Mouse (Mus musculus): ENCODE results near the gene Nlrx1. TPM values are rescaled to one million over a fixed set of nuclear protein-coding genes. Genes with fewer than 3 reads are reported as not detected.

The Nlrx1 gene
- polyA plus RNA-seq, 1 experiment = 0.02 TPM

DNA sequence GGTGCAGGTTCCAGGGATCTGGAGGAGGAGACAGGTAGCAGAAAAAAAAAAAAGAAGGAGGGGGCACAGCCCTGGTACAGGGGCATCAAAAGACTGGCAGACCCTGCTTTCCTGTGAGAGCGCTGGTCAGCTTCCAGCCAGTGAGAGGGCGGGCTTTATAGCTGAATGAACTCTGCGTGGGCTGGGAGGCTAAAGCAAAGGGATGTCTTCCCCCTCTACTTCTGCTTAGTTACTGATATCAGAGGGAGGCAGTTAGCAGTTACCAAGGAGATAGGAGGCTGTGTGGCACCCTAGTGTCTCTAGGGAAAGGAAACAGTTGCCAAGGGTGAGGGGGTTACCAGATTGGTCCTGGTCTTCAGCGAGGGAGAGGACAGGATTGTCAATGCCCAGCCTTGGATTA, 18.0 kb downstream of the Nlrx1 start:
- no peak for TF ChIP-seq GATA1 (IDR thresholded peaks at IDR 0.05; ENCODE audit: low read length)

DNA sequence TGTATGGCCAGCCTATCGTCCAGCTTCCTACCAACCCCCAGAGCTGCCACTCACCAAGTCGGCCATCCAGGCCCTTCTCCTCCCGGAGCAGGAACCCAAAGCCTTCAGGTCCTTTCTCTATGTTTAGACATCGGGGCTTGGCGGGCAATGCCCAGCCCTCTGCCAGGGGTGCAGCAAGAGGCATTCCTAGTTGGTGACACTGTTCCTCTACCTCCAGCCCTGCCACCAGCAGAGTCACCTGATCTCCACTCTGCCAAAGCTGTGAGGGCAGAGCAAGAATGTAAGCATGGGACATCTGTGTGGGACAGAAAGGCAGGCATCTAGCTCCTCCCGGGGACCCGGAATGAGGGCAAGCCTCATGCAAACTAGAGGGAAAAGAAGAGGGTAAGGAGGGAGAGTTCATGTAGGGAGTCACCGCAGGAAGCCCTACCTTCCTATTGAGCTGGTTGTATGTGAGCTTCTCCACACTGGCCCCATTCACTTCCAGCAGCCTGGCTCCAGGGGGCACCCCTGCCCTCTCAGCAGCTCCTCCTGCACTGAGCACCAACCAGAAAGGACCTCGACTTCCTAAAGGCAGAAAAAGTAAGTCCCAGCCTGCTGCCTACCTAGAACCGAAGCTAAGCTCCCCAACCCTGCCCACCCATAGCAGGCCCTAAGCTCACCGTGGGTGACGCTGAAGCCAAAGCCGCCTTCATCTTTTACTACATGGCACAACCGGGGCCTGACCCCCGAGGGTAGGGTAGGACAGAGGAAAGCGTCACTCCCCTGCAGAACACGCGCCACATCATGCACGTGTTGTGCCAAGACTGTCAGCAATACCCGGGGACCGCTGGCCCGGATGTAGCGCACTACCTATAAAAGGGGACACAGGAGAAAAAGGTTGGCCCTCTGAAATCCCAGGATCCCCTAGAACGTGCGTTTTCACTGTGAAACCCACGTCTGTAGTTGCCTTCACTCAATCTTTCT, 18.9 kb downstream of the Nlrx1 start:
- TF ChIP-seq GATA1 (IDR thresholded peaks at IDR 0.05; ENCODE audit: low read length) = no peak

DNA sequence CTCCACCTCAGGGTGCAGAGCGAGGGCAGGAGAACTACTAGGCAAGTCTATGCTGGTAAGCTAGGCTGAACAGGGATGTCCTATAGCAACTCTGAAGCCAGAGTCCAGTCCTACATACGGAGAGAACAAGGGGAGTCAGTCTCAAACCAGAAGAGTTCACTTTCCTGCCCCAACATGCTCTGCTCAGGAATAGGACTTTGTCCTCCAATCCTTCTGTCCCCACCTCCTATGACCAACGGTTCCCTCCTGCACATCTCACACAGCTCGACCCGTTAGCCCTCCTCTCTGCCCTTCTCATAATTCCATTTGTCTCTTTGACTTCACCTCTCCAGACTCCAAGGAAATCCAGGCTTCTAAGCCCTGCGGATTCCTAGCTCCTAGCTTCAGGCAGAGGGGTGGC, 20.5 kb downstream of the Nlrx1 start:
- no peak for TF ChIP-seq GATA1 (IDR thresholded peaks at IDR 0.05; ENCODE audit: low read length)

DNA sequence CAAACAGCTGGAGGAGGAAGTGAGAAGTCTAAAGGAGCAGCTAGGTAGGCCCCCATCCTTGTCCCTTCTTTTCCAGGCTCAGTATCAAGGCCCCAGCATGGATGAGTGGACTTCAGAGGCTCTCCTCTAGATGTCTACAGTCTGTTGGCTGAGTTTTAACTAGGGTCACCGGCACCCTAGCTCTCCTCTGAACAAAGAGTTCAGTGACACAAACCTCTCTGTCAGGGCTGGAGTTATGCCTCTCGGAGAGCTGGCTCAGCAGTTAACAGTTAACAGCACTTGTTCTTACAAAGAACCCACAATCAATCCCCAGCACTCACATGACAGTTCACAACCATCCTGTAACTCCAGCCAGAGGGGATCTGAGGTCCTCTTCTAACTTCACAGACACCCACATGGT, 24.8 kb downstream of the Nlrx1 start:
- no peak for TF ChIP-seq GATA1 (IDR thresholded peaks at IDR 0.05; ENCODE audit: low read length)

DNA sequence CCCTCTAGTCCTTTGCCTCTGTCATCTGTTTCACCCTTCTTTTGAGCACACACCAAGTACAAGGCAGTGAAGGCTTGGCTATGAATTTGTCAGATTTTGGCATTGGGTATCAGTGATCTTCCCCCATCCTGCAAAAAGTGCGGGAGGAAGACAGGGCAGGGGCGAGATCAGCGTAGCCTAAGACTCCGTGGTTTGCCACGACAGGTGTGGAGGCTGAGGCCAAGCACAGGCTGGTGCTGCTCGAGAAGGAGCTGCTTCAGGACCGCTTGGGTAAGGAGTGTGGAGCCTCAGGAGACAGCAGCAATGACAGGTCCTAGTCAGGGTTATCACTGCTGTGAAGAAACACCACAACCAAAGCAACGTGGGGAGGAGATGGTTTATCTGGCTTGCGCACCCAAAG, 27.0 kb downstream of the Nlrx1 start:
- no peak for TF ChIP-seq GATA1 (IDR thresholded peaks at IDR 0.05; ENCODE audit: low read length)

DNA sequence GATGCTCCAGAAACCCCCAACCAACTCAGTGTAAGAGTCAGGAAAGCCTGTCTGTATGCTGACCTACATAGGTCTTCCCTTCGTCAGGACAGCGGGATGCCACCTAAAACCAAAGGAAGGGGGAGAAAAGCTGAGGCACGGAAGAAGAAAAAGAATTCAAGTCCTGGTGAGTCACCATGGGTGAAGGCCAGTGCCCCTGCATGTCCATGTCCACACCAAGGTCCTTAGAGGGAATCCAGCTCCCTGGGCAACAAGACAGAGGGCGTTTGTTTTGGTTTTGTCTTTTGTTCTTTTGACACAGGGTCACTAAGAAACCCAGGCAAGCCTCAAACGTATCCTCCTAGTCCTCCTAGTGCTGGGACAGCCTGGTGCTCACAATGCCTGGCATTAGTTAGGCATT, 27.5 kb downstream of the Nlrx1 start:
- no peak for TF ChIP-seq GATA1 (IDR thresholded peaks at IDR 0.05; ENCODE audit: low read length)

DNA sequence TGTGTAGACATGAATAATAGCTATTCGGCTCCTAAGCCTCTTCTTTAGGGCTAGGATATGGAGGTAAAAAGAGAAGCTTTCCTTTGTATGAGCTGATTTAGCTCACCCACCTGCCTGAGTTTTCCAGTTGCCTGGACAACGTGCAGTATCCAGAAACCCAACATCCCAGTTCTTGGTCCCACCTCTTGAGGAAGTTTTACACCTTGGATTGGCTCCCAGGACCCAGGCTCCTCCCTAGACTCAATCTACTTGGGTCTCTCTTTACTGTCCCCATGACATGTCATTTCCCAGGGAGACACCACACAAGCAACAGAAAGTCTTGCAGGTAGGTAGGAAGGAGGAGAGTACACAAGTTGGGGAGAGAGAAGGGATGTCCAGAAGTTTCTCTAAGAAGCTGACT, 28.0 kb downstream of the Nlrx1 start, which contains the start of gene Ccdc153:
Gene Ccdc153, plus strand, starts transcription at position 278 of the 400 bp plus-strand sequence.
- TF ChIP-seq GATA1 (IDR thresholded peaks at IDR 0.05; ENCODE audit: low read length) = no peak

DNA sequence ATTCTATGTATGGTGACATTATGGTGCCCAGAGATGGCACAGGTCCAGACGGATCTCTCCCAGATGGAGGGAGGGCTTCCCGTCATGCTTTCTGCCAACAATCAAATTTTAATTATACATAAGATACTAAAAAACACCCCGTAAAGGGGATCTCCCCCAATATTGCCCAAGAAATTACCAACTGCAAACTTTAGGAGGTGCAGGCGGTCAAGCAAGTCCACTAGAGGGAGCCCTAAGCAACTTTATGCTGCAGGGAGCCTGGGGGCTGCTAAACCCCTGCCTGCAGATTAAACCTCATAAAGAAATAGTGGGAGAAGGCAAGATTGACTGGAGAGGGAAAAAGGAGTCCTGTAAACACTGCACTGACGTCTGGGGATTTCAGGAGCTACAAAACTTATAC, 29.0 kb downstream of the Nlrx1 start:
- TF ChIP-seq GATA1 (IDR thresholded peaks at IDR 0.05; ENCODE audit: low read length) = no peak

DNA sequence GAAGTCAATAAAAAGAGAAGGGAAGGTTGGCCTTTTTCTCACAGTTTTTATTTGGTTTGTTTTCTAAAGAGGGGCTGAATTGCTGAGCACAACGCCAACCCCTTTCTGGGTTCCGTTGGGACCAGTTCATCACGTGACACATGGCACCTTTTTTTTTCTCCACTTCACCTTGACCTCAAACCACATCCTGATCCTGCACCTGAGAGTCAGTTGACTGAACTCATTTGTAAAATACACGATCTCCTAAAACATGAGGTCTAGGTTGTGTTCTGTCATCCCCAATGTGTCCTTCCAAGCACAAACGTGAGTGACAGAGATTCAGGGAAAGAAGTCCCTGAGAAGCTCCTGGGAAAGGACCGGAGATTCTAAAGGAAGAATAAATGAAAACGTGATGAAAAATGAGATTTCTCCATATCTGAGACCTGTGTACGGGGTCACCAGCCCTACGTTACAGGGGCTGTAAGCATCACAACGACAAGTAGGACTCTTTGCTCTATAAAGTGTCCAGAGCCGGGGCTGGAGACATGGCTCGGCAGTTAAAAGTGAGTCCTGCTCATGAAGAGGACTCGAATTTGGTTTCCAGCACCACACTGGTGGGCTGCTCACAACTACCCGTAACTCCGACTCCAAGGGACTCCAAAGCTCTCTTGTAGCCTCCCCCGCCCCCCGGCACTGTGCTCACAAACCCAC, 29.8 kb downstream of the Nlrx1 start:
- TF ChIP-seq GATA1 (IDR thresholded peaks at IDR 0.05; ENCODE audit: low read length) = no peak

DNA sequence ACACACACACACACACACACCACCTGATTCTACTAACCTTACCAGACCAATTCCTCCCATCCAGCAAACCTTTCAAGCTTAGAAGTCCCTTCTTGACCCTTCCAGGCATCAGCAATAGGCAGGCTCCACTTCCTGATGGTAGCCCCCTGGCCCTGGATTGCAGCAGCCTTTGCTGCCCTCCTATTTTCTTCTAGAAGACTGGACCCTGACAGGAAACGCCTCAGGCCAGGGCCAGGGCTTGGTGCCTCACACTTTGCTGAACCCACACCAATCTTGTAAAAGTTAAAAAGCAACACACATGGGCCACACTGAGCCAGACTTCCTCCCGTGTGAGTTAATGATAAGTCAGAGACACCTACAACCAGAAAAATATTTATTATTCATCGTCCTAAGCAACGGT, 31.3 kb downstream of the Nlrx1 start:
- no peak for TF ChIP-seq GATA1 (IDR thresholded peaks at IDR 0.05; ENCODE audit: low read length)

DNA sequence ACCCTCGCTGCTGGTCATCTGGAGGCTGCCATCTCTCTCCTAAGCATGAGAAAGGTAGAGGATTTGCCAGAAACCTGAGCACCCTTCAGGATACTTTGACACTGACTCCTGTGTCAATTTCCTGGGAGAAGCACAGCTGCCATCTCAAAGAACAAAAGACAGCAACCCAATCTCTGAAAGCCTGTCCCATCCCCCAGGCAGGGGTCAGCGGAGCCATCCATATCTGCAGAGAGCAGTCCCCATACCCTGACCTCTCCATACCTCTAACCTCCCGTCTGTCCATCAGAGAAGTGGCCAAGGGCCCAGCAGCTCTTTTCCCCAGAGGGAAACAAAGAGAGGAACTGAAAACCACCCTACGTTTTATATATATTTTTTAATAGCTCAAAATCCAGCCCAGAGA, 31.8 kb downstream of the Nlrx1 start:
- no peak for TF ChIP-seq GATA1 (IDR thresholded peaks at IDR 0.05; ENCODE audit: low read length)

DNA sequence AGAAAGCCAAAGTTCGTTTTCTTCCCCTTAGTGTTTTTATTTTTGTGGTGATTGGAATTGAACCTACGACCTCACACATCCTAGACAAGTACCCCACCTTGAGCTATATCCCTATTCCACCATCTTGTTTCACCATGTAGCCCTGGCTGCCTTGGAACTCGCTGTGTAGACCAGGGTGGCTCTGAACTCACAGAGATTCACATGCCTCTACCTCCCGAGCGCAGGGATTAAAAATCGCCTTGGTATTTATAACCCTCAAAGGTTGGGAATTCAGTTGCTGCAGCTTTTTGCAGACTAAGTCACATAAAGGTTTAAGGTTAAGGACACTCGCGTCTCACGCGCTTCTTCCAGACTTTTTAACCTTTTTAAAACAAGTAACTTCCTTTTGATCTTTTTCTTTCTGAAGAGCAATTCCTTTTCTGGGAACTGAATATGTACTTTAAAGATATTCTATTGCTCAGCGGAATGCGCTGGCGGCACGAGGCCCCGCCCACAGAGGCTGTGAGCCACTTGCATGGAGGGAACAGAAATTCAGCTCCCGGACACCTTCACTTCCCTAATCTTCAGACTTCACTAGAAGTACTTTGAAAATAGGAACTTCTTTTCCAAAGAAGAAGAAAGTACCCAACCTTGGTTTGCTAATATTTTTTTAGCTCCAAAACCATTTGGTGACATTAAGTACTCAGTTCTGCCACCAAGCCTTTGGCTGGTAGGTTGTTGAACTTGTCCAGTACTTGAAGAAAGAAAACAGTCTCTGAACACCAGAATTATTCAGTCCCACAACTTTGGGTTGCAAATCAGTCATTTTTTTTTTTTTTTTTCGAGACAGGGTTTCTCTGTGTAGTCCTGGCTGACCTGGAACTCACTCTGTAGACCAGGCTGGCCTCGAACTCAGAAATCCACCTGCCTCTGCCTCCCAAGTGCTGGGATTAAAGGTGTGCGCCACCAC, 33.6 kb downstream of the Nlrx1 start:
- no peak for TF ChIP-seq GATA1 (IDR thresholded peaks at IDR 0.05; ENCODE audit: low read length)

DNA sequence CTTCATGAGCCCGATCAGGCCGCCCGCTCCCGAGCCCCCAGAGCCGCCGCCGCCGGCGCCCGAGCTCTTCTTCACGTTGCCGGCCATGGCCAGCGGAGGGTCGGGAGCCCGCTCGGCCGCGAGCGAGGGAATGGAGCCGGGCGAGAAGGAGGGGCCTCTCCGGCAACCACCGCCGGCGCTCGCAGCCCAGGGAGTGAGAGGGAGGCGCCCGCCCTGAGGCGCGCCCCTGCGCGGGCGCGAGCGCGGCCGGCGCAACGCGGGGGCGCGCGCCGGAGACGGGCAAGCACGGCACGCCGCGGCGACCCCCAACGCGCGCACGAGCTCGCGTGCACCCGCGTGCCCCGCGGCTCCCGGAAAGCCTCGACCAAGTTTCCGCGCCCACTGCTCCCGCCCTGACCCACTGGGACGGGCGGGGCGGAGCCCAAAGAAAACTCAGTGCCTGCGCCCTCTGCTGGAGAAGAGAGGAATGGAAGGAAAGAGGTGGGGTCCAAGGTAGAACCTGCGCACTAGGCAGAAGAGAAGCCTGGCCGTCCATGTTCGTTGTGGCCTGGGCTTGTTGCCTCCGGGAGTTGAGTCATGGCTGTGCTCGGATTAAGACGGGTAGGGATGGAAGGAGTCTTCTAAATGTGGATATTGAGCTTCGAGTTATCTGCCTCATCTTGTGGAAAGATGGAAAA, 34.5 kb downstream of the Nlrx1 start, which contains the start of gene Cbl:
Gene Cbl, minus strand, starts transcription at position 248 of the 677 bp plus-strand sequence.
- TF ChIP-seq GATA1 (IDR thresholded peaks at IDR 0.05; ENCODE audit: low read length) = no peak

DNA sequence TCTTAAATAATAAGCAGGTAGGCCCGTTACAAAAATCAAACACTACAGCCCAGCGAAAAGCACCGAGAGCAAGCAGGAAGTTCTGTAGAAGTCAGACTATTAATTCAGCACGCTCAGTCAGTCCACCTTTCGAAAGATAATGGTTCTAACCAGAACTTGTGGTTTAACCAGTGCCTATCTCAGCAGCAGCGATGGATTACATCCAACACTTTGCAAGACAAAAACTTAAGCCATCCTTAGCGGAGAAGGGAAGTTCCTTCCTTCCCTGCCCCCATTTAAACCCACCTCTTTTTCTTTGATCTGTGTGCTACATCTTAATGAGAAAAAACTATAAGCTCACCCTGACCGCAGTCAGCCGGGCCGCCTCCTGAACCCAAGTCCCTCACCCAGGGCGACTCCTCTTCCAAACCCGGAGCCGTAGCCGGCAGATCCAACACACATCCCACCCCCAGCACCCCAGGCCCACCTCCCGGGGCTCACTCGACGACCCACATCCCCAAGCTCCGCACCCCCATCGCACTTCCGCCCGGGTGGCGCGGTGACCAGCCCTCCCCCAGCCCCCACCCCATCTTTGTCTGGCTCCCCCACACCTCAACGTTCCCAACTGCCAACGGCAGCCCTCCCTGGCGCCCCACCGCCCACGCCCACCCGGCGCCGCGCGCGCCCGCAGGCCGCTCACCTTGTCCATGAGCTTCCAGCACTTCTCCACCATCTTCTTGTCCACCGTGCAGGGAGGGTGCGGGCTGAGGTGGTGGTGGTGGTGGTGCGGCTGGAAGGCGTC, 35.2 kb downstream of the Nlrx1 start:
- peak; percentile 83 for TF ChIP-seq GATA1 (IDR thresholded peaks at IDR 0.05; ENCODE audit: low read length)
